Mouse (Mus musculus) neural tube, embryonic 14.5 days (tissue): Measurements from ENCODE around the gene Agl. TPM values are rescaled to one million over a fixed set of nuclear protein-coding genes. Genes with fewer than 3 reads are reported as not detected.

Experiments used
- ATAC-seq: fragments of 200-750 bp; cut with Nextera tagmentation; 2 replicates; pipeline ENCODE4 v1.8.0; 2017; ENCODE audit warnings: low read depth, mild to moderate bottlenecking, moderate TSS enrichment, moderate library complexity
- H3K27ac ChIP-seq: fragments of 300-500 bp; sonication (generic); 2 replicates; pipeline ENCODE4 v1.5.1; 2014; ENCODE audit warnings: low read depth, mild to moderate bottlenecking, control low read depth, low read length, moderate library complexity, mixed read lengths
- H3K27me3 ChIP-seq: fragments of 300-500 bp; sonication (generic); 2 replicates; pipeline ENCODE4 v1.6.1; 2014; ENCODE audit warnings: low read length; ENCODE audit not compliant: control insufficient read depth, insufficient read depth
- H3K36me3 ChIP-seq: fragments of 300-500 bp; sonication (generic); 2 replicates; pipeline ENCODE4 v1.6.1; 2014; ENCODE audit warnings: low read length, mixed read lengths; ENCODE audit not compliant: control insufficient read depth, insufficient read depth
- H3K4me1 ChIP-seq: fragments of 300-500 bp; sonication (generic); 2 replicates; pipeline ENCODE4 v1.6.1; 2014; ENCODE audit warnings: low read length; ENCODE audit not compliant: control insufficient read depth, insufficient read depth
- H3K4me2 ChIP-seq: fragments of 300-500 bp; sonication (generic); 2 replicates; pipeline ENCODE4 v1.6.1; 2014; ENCODE audit warnings: mild to moderate bottlenecking, low read depth, low read length, control low read depth
- H3K4me3 ChIP-seq: fragments of 300-500 bp; sonication (generic); 2 replicates; pipeline ENCODE4 v1.5.1; 2014; ENCODE audit warnings: low read depth, low read length, control low read depth, mixed read lengths
- H3K9ac ChIP-seq: fragments of 300-500 bp; sonication (generic); replicated peaks from 2 replicates; pipeline ENCODE4 v1.6.1; 2014; ENCODE audit warnings: low read depth, mild to moderate bottlenecking, control low read depth, low read length, mixed read lengths
- H3K9me3 ChIP-seq: fragments of 300-500 bp; sonication (generic); 2 replicates; pipeline ENCODE4 v1.6.1; 2016; ENCODE audit warnings: low read length; ENCODE audit not compliant: control insufficient read depth
- WGBS: fragments of 180-500 bp; shearing (Covaris S2); extraction: QIAGEN DNeasy Blood & Tissue Kit; methylation state at CpG from one replicate; pipeline ENCODE4 v1.1.7; 2014; 5-methylcytosine and 5-hydroxymethylcytosine counted together
- polyA plus RNA-seq: library from polyadenylated mRNA; unstranded; fragments of >200 nt; fragmentation: Nextera tagmentation; extraction: Ambion mirVana; gene quantifications from 2 replicates; pipeline ENCODE4 v1.2.1, GENCODE M21; 2014

Agl gene
- polyA plus RNA-seq = 22.3 and 22.5 TPM in 2 replicates

GRCm38 (mm10) chr3:116807811-116808506 is at the start of gene Agl:
Agl (minus strand) TSS chr3:116808166.
- WGBS = 1% methylated on average over 56 of the region's 57 CpGs
- Histone ChIP-seq H3K4me2 (peak within 1 kb of the TSS; percentile 84), H3K4me1 (peaks cover 14% of the 10 kb centered on the region; the same call in 1 of the 2 replicates), H3K36me3 (no peaks in the 10 kb centered on the region), H3K27me3 (peaks cover 3% of the 10 kb centered on the region; the same call in 1 of the 2 replicates), H3K9me3 (no peaks in the 10 kb centered on the region), H3K27ac (peak within 1 kb of the TSS; percentile 88), H3K9ac (peak within 1 kb of the TSS; percentile 77), H3K4me3 (peak within 1 kb of the TSS; percentile 74)
- ATAC-seq = peak; percentile 100

- no peak overlapping the region for H3K4me3 ChIP-seq
- H3K27me3 ChIP-seq = no peaks in the 10 kb centered on the region
- no peaks in the 10 kb centered on the region for H3K4me1 ChIP-seq
- WGBS = 89% methylated on average over 6 of the region's 6 CpGs
- H3K27ac ChIP-seq = no peak overlapping the region
- no peak overlapping the region for H3K4me2 ChIP-seq
- no peaks in the 10 kb centered on the region for H3K36me3 ChIP-seq
- ATAC-seq = no peak
- H3K9me3 ChIP-seq = no peaks in the 10 kb centered on the region
- no peak overlapping the region for H3K9ac ChIP-seq
These were observed 49.6 kb upstream of the Agl start for GRCm38 (mm10) chr3:116857611-116858010.

- Histone ChIP-seq H3K4me1 (no peaks in the 10 kb centered on the region), H3K9me3 (no peaks in the 10 kb centered on the region), H3K36me3 (no peaks in the 10 kb centered on the region), H3K4me2 (no peak overlapping the region), H3K27me3 (no peaks in the 10 kb centered on the region), H3K9ac (no peak overlapping the region), H3K27ac (no peak overlapping the region), H3K4me3 (no peak overlapping the region)
- no peak for ATAC-seq
- WGBS = 80% methylated on average over 3 of the region's 3 CpGs
These were observed 44.5 kb upstream of the Agl start for GRCm38 (mm10) chr3:116852421-116852820.

GRCm38 (mm10) chr3:116850376-116850775 is 42.4 kb upstream of the Agl start:
- no peaks in the 10 kb centered on the region for H3K9me3 ChIP-seq
- H3K9ac ChIP-seq = no peak overlapping the region
- WGBS = 95% methylated on average over 1 of the region's 1 CpGs
- no peak overlapping the region for H3K27ac ChIP-seq
- H3K36me3 ChIP-seq = no peaks in the 10 kb centered on the region
- H3K4me2 ChIP-seq = no peak overlapping the region
- H3K4me1 ChIP-seq = no peaks in the 10 kb centered on the region
- no peak overlapping the region for H3K4me3 ChIP-seq
- ATAC-seq = no peak
- H3K27me3 ChIP-seq = no peaks in the 10 kb centered on the region

GRCm38 (mm10) chr3:116848936-116849335 is 41.0 kb upstream of the Agl start:
- Histone ChIP-seq H3K27ac (no peak overlapping the region), H3K4me2 (no peak overlapping the region), H3K9ac (no peak overlapping the region), H3K36me3 (no peaks in the 10 kb centered on the region), H3K27me3 (no peaks in the 10 kb centered on the region), H3K9me3 (no peaks in the 10 kb centered on the region), H3K4me3 (no peak overlapping the region), H3K4me1 (no peaks in the 10 kb centered on the region)
- no peak for ATAC-seq
- WGBS = 87% methylated on average over 4 of the region's 4 CpGs

GRCm38 (mm10) chr3:116848099-116848498 is 40.1 kb upstream of the Agl start:
- Histone ChIP-seq H3K9ac (no peak overlapping the region), H3K4me2 (no peak overlapping the region), H3K4me1 (no peaks in the 10 kb centered on the region), H3K27me3 (no peaks in the 10 kb centered on the region), H3K9me3 (no peaks in the 10 kb centered on the region), H3K4me3 (no peak overlapping the region), H3K27ac (no peak overlapping the region), H3K36me3 (no peaks in the 10 kb centered on the region)
- no peak for ATAC-seq
- 88% methylated on average over 1 of the region's 1 CpGs for WGBS

- 89% methylated on average over 4 of the region's 4 CpGs for WGBS
These were observed 38.1 kb upstream of the Agl start for GRCm38 (mm10) chr3:116846084-116846483.

GRCm38 (mm10) chr3:116844880-116845579 is 37.1 kb upstream of the Agl start:
- Histone ChIP-seq H3K27me3 (no peaks in the 10 kb centered on the region), H3K9ac (no peak overlapping the region), H3K9me3 (no peaks in the 10 kb centered on the region), H3K4me2 (no peak overlapping the region), H3K27ac (no peak overlapping the region), H3K4me1 (no peaks in the 10 kb centered on the region), H3K36me3 (no peaks in the 10 kb centered on the region), H3K4me3 (no peak overlapping the region)
- no peak for ATAC-seq
- WGBS = 92% methylated on average over 10 of the region's 10 CpGs

More at GRCm38 (mm10) chr3:116846084-116846483, 38.1 kb upstream of the Agl start:
- Histone ChIP-seq H3K9me3 (no peaks in the 10 kb centered on the region), H3K9ac (no peak overlapping the region), H3K36me3 (no peaks in the 10 kb centered on the region), H3K27ac (no peak overlapping the region), H3K4me3 (no peak overlapping the region), H3K4me2 (no peak overlapping the region), H3K27me3 (no peaks in the 10 kb centered on the region), H3K4me1 (no peaks in the 10 kb centered on the region)
- no peak for ATAC-seq

GRCm38 (mm10) chr3:116841311-116841710 is 33.3 kb upstream of the Agl start:
- H3K4me3 ChIP-seq = no peak overlapping the region
- H3K27me3 ChIP-seq = no peaks in the 10 kb centered on the region
- no peak overlapping the region for H3K4me2 ChIP-seq
- H3K36me3 ChIP-seq = no peaks in the 10 kb centered on the region
- H3K4me1 ChIP-seq = no peaks in the 10 kb centered on the region
- no peak overlapping the region for H3K27ac ChIP-seq
- no peak overlapping the region for H3K9ac ChIP-seq
- ATAC-seq = no peak
- 73% methylated on average over 2 of the region's 2 CpGs for WGBS
- H3K9me3 ChIP-seq = no peaks in the 10 kb centered on the region
